Mouse (Mus musculus) liver, embryonic 15.5 days (tissue): ENCODE data around the gene Psma3. TPM values are rescaled to one million over a fixed set of nuclear protein-coding genes. Genes with fewer than 3 reads are reported as not detected.
"Not testable (repeated sequence)": the region's sequence is repeated elsewhere in the genome, so short reads cannot be mapped to it uniquely, and the experiment has no call there.

Experiments
- ATAC-seq: fragments of 200-750 bp; cut with Nextera tagmentation; 2 replicates; pipeline ENCODE4 v1.8.0; 2017; ENCODE audit warnings: moderate number of reproducible peaks, mild to moderate bottlenecking, moderate library complexity; ENCODE audit not compliant: insufficient read depth
- H3K27ac ChIP-seq: fragments of 300-500 bp; sonication (generic); replicated peaks from 2 replicates; pipeline ENCODE4 v1.5.1; 2015; ENCODE audit warnings: mild to moderate bottlenecking, inconsistent platforms
- H3K27me3 ChIP-seq: fragments of 300-500 bp; sonication (generic); 2 replicates; pipeline ENCODE4 v1.6.1; 2015; ENCODE audit warnings: mild to moderate bottlenecking, inconsistent platforms
- H3K36me3 ChIP-seq: fragments of 300-500 bp; sonication (generic); replicated peaks from 2 replicates; pipeline ENCODE4 v1.6.1; 2015; ENCODE audit warnings: moderate library complexity, mild to moderate bottlenecking, inconsistent platforms
- H3K4me1 ChIP-seq: fragments of 300-500 bp; sonication (generic); replicated peaks from 2 replicates; pipeline ENCODE4 v1.6.1; 2015; ENCODE audit warnings: inconsistent platforms
- H3K4me2 ChIP-seq: fragments of 300-500 bp; sonication (generic); 2 replicates; pipeline ENCODE4 v1.6.1; 2015; ENCODE audit warnings: moderate library complexity, mild to moderate bottlenecking, inconsistent platforms
- H3K4me3 ChIP-seq: fragments of 300-500 bp; sonication (generic); replicated peaks from 2 replicates; pipeline ENCODE4 v1.5.1; 2015; ENCODE audit warnings: mild to moderate bottlenecking, inconsistent platforms
- H3K9ac ChIP-seq: fragments of 300-500 bp; sonication (generic); 2 replicates; pipeline ENCODE4 v1.6.1; 2015; ENCODE audit warnings: moderate library complexity, mild to moderate bottlenecking, inconsistent platforms
- H3K9me3 ChIP-seq: fragments of 300-500 bp; sonication (generic); replicated peaks from 2 replicates; pipeline ENCODE4 v1.6.1; 2016; ENCODE audit warnings: inconsistent platforms
- WGBS: fragments of 180-500 bp; shearing (Covaris S2); methylation state at CpG from one replicate; pipeline ENCODE4 v1.1.7; 2015; ENCODE audit warnings: mixed read lengths; ENCODE audit not compliant: insufficient replicate concordance; 5-methylcytosine and 5-hydroxymethylcytosine counted together
- polyA plus RNA-seq: library from polyadenylated mRNA; unstranded; fragments of >200 nt; fragmentation: Nextera tagmentation; extraction: Ambion mirVana; gene quantifications from 2 replicates; pipeline ENCODE4 v1.2.1, GENCODE M21; 2015

Psma3 gene
- polyA plus RNA-seq, 1 experiment from 2014 or later = 343 TPM

- 88% methylated on average over 10 of the region's 10 CpGs for WGBS
- ATAC-seq = no peak
- no peak overlapping the region for H3K27ac ChIP-seq
- peaks cover 92% of the 10 kb centered on the region for H3K36me3 ChIP-seq
- H3K9ac ChIP-seq = no peak overlapping the region
- H3K4me3 ChIP-seq = no peak overlapping the region
- H3K4me2 ChIP-seq = no peak overlapping the region
- H3K9me3 ChIP-seq = no peaks in the 10 kb centered on the region
- H3K27me3 ChIP-seq = no peaks in the 10 kb centered on the region
- H3K4me1 ChIP-seq = no peaks in the 10 kb centered on the region
These were observed 50.0 kb downstream of the Psma3 start for GRCm38 (mm10) chr12:71024411-71024810.

GRCm38 (mm10) chr12:71028265-71028664 is 53.8 kb downstream of the Psma3 start:
- not testable (repeated sequence) for ATAC-seq, H3K27ac ChIP-seq, H3K4me3 ChIP-seq, H3K4me1 ChIP-seq, H3K9ac ChIP-seq, H3K27me3 ChIP-seq, H3K4me2 ChIP-seq, H3K9me3 ChIP-seq
- peaks cover 81% of the 10 kb centered on the region for H3K36me3 ChIP-seq
- 83% methylated on average over 8 of the region's 8 CpGs for WGBS

GRCm38 (mm10) chr12:71030260-71030659 is 55.8 kb downstream of the Psma3 start:
- H3K36me3 ChIP-seq = peaks cover 78% of the 10 kb centered on the region

GRCm38 (mm10) chr12:71030722-71031121 is 56.3 kb downstream of the Psma3 start:
- Histone ChIP-seq H3K4me3 (no peak overlapping the region), H3K4me1 (no peaks in the 10 kb centered on the region), H3K9ac (no peak overlapping the region), H3K36me3 (peaks cover 76% of the 10 kb centered on the region), H3K9me3 (no peaks in the 10 kb centered on the region), H3K27me3 (no peaks in the 10 kb centered on the region), H3K4me2 (no peak overlapping the region), H3K27ac (no peak overlapping the region)
- 89% methylated on average over 5 of the region's 5 CpGs for WGBS
- ATAC-seq = no peak

More at GRCm38 (mm10) chr12:71030260-71030659, 55.8 kb downstream of the Psma3 start:
- Histone ChIP-seq H3K9me3 (no peaks in the 10 kb centered on the region), H3K4me1 (no peaks in the 10 kb centered on the region), H3K9ac (no peak overlapping the region), H3K4me3 (no peak overlapping the region), H3K4me2 (no peak overlapping the region), H3K27ac (no peak overlapping the region), H3K27me3 (no peaks in the 10 kb centered on the region)
- whole genome bisulfite sequencing = 74% methylated on average over 8 of the region's 8 CpGs
- no peak for ATAC-seq

GRCm38 (mm10) chr12:71035826-71036225 is 61.4 kb downstream of the Psma3 start:
- H3K9me3 ChIP-seq = no peaks in the 10 kb centered on the region
- no peaks in the 10 kb centered on the region for H3K27me3 ChIP-seq
- H3K4me1 ChIP-seq = peaks cover 9% of the 10 kb centered on the region
- 85% methylated on average over 4 of the region's 4 CpGs for WGBS
- no peak overlapping the region for H3K9ac ChIP-seq
- H3K4me2 ChIP-seq = no peak overlapping the region
- no peak for ATAC-seq
- peaks cover 76% of the 10 kb centered on the region for H3K36me3 ChIP-seq
- no peak overlapping the region for H3K4me3 ChIP-seq
- H3K27ac ChIP-seq = no peak overlapping the region

GRCm38 (mm10) chr12:71036729-71037404 is 62.4 kb downstream of the Psma3 start:
- H3K4me3 ChIP-seq = no peak overlapping the region
- H3K36me3 ChIP-seq = peaks cover 83% of the 10 kb centered on the region
- H3K4me2 ChIP-seq = no peak overlapping the region
- peaks cover 9% of the 10 kb centered on the region for H3K4me1 ChIP-seq
- WGBS = 81% methylated on average over 12 of the region's 12 CpGs
- peak overlapping the region; percentile 45; the same call in 1 of the 2 replicates for H3K27ac ChIP-seq
- H3K9ac ChIP-seq = no peak overlapping the region
- peak; percentile 65 for ATAC-seq
- no peaks in the 10 kb centered on the region for H3K27me3 ChIP-seq
- no peaks in the 10 kb centered on the region for H3K9me3 ChIP-seq

- H3K4me3 ChIP-seq = no peak overlapping the region
- H3K27ac ChIP-seq = no peak overlapping the region
- H3K36me3 ChIP-seq = peaks cover 82% of the 10 kb centered on the region
- WGBS = 70% methylated on average over 7 of the region's 7 CpGs
- no peak for ATAC-seq
- no peaks in the 10 kb centered on the region for H3K9me3 ChIP-seq
- no peaks in the 10 kb centered on the region for H3K27me3 ChIP-seq
- H3K4me2 ChIP-seq = no peak overlapping the region
- H3K9ac ChIP-seq = no peak overlapping the region
- peaks cover 12% of the 10 kb centered on the region for H3K4me1 ChIP-seq
These were observed 66.0 kb downstream of the Psma3 start for GRCm38 (mm10) chr12:71040462-71040861.

- Histone ChIP-seq H3K4me3 (no peak overlapping the region), H3K4me2 (no peak overlapping the region), H3K27ac (no peak overlapping the region), H3K36me3 (peaks cover 80% of the 10 kb centered on the region), H3K27me3 (no peaks in the 10 kb centered on the region), H3K4me1 (peaks cover 3% of the 10 kb centered on the region; the same call in 1 of the 2 replicates), H3K9me3 (no peaks in the 10 kb centered on the region), H3K9ac (no peak overlapping the region)
- ATAC-seq = no peak
- 88% methylated on average over 1 of the region's 1 CpGs for WGBS
These were observed 68.0 kb downstream of the Psma3 start for GRCm38 (mm10) chr12:71042451-71042850.

- Histone ChIP-seq H3K4me3 (no peak overlapping the region), H3K27ac (no peak overlapping the region), H3K27me3 (no peaks in the 10 kb centered on the region), H3K4me1 (peaks cover 12% of the 10 kb centered on the region; the same call in 1 of the 2 replicates), H3K9ac (no peak overlapping the region), H3K4me2 (no peak overlapping the region), H3K9me3 (no peaks in the 10 kb centered on the region), H3K36me3 (peaks cover 73% of the 10 kb centered on the region)
- ATAC-seq = peak; percentile 55; the same call in 1 of the 2 replicates
- WGBS = 83% methylated on average over 3 of the region's 3 CpGs
These were observed 69.2 kb downstream of the Psma3 start for GRCm38 (mm10) chr12:71043571-71043970.

- no peak for ATAC-seq
- Histone ChIP-seq H3K4me3 (no peak overlapping the region), H3K9ac (no peak overlapping the region), H3K4me1 (peaks cover 12% of the 10 kb centered on the region; the same call in 1 of the 2 replicates), H3K27me3 (no peaks in the 10 kb centered on the region), H3K9me3 (no peaks in the 10 kb centered on the region), H3K36me3 (peaks cover 64% of the 10 kb centered on the region), H3K27ac (no peak overlapping the region), H3K4me2 (no peak overlapping the region)
- WGBS = 87% methylated on average over 2 of the region's 2 CpGs
These were observed 70.1 kb downstream of the Psma3 start for GRCm38 (mm10) chr12:71044488-71044887.
